Mouse (Mus musculus): Measurements from ENCODE around the gene Slc25a13. TPM values are rescaled to one million over a fixed set of nuclear protein-coding genes. Genes with fewer than 3 reads are reported as not detected.

Slc25a13 gene
- polyA plus RNA-seq, 1 experiment from 2014 or later: 25.7 TPM

DNA sequence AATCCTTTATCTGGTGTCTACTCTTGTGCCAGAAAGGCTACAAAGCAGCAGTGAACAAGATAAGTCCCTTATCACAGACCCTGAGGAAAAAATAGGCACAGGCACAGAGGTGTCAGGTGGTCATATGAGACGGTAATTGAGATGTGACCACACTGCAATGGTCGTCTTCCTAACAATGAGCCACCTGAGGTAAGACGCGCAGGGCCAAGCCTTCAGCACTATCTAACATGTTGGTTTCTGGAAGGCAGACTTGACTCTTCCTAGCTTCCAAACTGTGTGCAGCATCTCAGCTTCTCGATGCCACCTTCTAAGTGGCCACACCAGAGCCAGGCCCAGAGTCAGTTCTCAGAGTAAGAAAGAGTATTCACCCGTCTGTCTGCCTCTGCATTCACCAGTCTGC lies 149.8 kb downstream of the Slc25a13 start:
- H3K4me3 ChIP-seq: no peak overlapping the region
- H3K4me2 ChIP-seq (replicated peaks): no peak overlapping the region
- H3K9me3 ChIP-seq: no peaks in the 10 kb centered on the region
- ATAC-seq (ENCODE audit: low FRiP score, low read depth): no peak
- H3K36me3 ChIP-seq: 0 out of 2 replicates have a peak, but pooled peaks cover 15% of the 10 kb centered on the region
- H3K27ac ChIP-seq: no peak overlapping the region
- peaks cover 13% of the 10 kb centered on the region for H3K4me1 ChIP-seq
- H3K27me3 ChIP-seq: no peaks in the 10 kb centered on the region
- 91% methylated on average over 6 of the region's 6 CpGs for WGBS
- H3K9ac ChIP-seq: no peak overlapping the region

DNA sequence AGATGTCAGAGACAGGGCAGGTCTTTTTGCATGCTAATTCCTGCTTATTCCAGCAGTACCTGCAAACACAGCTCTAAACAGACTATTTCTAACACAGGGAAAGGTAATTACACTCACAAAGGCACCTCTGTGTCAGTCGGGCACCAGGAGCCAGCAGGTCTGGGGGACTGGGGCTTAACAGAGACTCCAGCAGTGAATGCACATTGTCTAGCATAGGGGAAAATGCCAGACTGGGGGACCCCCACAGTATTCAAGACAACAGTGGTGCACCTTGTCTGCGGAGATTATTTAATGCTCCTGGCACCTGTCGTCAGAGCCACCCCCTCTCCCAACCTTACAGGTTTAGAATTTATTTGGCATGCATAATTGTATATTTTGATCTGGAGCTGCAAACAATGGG lies 158.4 kb downstream of the Slc25a13 start:
- peak overlapping the region; percentile 58; the same call in 1 of the 2 replicates for H3K27ac ChIP-seq

GRCm38 (mm10) chr6:6053946-6054345 lies 163.0 kb downstream of the Slc25a13 start:
- Histone ChIP-seq H3K27me3 (no peaks in the 10 kb centered on the region), H3K36me3 (peaks cover 7% of the 10 kb centered on the region; the same call in 1 of the 2 replicates), H3K4me1 (peaks cover 7% of the 10 kb centered on the region), H3K9ac (no peak overlapping the region), H3K4me2 (replicated peaks) (no peak overlapping the region), H3K4me3 (no peak overlapping the region), H3K9me3 (no peaks in the 10 kb centered on the region), H3K27ac (no peak overlapping the region)
- whole genome bisulfite sequencing: 52% methylated on average over 3 of the region's 3 CpGs
- ATAC-seq (ENCODE audit: low FRiP score, low read depth): no peak

More for the DNA sequence above, 158.4 kb downstream of the Slc25a13 start:
- Histone ChIP-seq H3K4me3 (no peak overlapping the region), H3K4me2 (replicated peaks) (no peak overlapping the region), H3K9me3 (no peaks in the 10 kb centered on the region), H3K4me1 (peaks cover 7% of the 10 kb centered on the region), H3K36me3 (no peaks in the 10 kb centered on the region), H3K9ac (no peak overlapping the region), H3K27me3 (no peaks in the 10 kb centered on the region)
- no peak for ATAC-seq (ENCODE audit: low FRiP score, low read depth)
- 43% methylated on average over 3 of the region's 3 CpGs for WGBS

DNA sequence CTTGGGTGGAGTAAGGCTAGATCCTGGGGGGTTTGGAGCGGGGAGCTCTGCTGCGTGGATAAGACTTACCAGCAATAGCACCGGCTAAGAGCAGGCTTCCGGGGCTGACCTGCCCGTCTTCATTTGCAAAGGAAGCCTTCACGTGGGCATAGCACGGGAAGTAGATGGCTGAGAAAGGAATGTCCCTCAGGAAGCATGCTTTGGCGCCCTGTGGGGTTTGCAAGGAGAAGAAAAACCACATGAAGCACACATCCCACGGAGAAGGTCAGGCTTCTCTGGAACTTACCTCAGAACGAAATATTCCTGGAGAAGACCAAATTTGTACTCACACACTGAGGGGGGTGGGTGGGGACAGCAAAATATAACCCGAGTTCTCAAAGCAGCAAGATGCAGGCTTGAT lies 164.3 kb downstream of the Slc25a13 start:
- Histone ChIP-seq H3K27me3 (no peaks in the 10 kb centered on the region), H3K36me3 (peaks cover 7% of the 10 kb centered on the region; the same call in 1 of the 2 replicates), H3K9ac (no peak overlapping the region), H3K9me3 (no peaks in the 10 kb centered on the region), H3K4me1 (no peaks in the 10 kb centered on the region), H3K4me2 (replicated peaks) (no peak overlapping the region), H3K4me3 (no peak overlapping the region), H3K27ac (no peak overlapping the region)
- ATAC-seq (ENCODE audit: low FRiP score, low read depth): no peak
- WGBS: 77% methylated on average over 11 of the region's 11 CpGs

DNA sequence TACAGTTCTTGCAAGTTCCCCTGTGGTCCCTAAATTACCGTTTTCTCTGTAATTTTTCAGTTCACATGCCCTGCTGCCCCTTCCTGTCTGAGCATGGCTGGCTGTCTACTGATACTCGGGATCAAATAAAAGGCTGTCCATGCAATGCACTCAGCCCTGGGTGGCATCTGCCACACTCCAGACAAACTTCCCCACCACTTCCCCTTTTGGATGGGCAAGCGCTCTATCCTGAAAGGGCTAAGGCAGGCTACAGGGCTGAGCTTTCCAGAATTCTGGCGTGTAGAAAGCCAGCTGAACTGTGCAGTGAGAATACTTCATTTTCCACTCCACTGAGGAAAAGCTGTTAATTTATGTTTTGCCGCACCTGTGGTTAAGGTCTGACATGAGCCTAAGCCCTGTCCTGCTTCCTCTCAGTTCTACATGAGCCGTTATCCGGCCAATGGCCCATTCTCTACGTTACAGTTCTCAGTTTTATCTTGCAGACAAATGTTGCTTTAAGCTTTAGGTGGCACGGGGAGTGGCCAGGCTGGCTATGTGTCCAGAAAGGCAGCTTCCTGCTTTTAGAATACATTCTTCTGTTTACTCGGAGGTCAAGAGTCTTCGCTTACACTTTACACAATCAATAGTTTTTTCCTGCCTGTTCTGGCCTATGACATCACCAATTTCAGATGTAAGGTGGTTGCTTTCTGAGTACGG lies 170.1 kb downstream of the Slc25a13 start:
- H3K4me2 ChIP-seq (replicated peaks): no peak overlapping the region
- no peaks in the 10 kb centered on the region for H3K9me3 ChIP-seq
- WGBS: 58% methylated on average over 12 of the region's 12 CpGs
- no peak overlapping the region for H3K4me3 ChIP-seq
- no peak overlapping the region for H3K27ac ChIP-seq
- H3K9ac ChIP-seq: no peak overlapping the region
- peaks cover 16% of the 10 kb centered on the region for H3K4me1 ChIP-seq
- no peak for ATAC-seq (ENCODE audit: low FRiP score, low read depth)
- H3K27me3 ChIP-seq: 0 out of 2 replicates have a peak, but pooled peaks cover 2% of the 10 kb centered on the region
- H3K36me3 ChIP-seq: peaks cover 7% of the 10 kb centered on the region; the same call in 1 of the 2 replicates

- Histone ChIP-seq H3K27me3 (peaks cover 12% of the 10 kb centered on the region; the same call in 1 of the 2 replicates), H3K9me3 (no peaks in the 10 kb centered on the region), H3K4me1 (peaks cover 50% of the 10 kb centered on the region), H3K4me2 (replicated peaks) (peak overlapping the region; percentile 47), H3K36me3 (no peaks in the 10 kb centered on the region), H3K4me3 (no peak overlapping the region; the same call in 1 of the 2 replicates), H3K9ac (0 out of 2 replicates have a peak overlapping the region, but pooled peaks have one; percentile 35), H3K27ac (peak overlapping the region; percentile 59)
- WGBS: 17% methylated on average over 18 of the region's 18 CpGs
- ATAC-seq (ENCODE audit: low FRiP score, low read depth): peak; percentile 63
These were observed 178.0 kb downstream of the Slc25a13 start for GRCm38 (mm10) chr6:6038773-6039550.

- no peaks in the 10 kb centered on the region for H3K36me3 ChIP-seq
- peaks cover 12% of the 10 kb centered on the region; the same call in 1 of the 2 replicates for H3K27me3 ChIP-seq
- peak overlapping the region; percentile 56; the same call in 1 of the 2 replicates for H3K27ac ChIP-seq
- no peak overlapping the region for H3K9ac ChIP-seq
- 29% methylated on average over 6 of the region's 6 CpGs for WGBS
- H3K4me3 ChIP-seq: no peak overlapping the region
- H3K4me2 ChIP-seq (replicated peaks): peak overlapping the region; percentile 28
- peak; percentile 85 for ATAC-seq (ENCODE audit: low FRiP score, low read depth)
- H3K9me3 ChIP-seq: no peaks in the 10 kb centered on the region
- H3K4me1 ChIP-seq: peaks cover 24% of the 10 kb centered on the region
These were observed 189.3 kb downstream of the Slc25a13 start for GRCm38 (mm10) chr6:6027664-6028063.

- peaks cover 15% of the 10 kb centered on the region; the same call in 1 of the 2 replicates for H3K27me3 ChIP-seq
These were observed 193.0 kb downstream of the Slc25a13 start for GRCm38 (mm10) chr6:6023976-6024375.

GRCm38 (mm10) chr6:6016931-6017330 lies 200.0 kb downstream of the Slc25a13 start:
- no peak for ATAC-seq (ENCODE audit: low FRiP score, low read depth)
- WGBS: 8% methylated on average over 9 of the region's 9 CpGs
- H3K9ac ChIP-seq: no peak overlapping the region
- H3K27ac ChIP-seq: no peak overlapping the region
- H3K9me3 ChIP-seq: no peaks in the 10 kb centered on the region
- H3K4me2 ChIP-seq (replicated peaks): peak overlapping the region; percentile 25
- 0 out of 2 replicates have a peak, but pooled peaks cover 10% of the 10 kb centered on the region for H3K27me3 ChIP-seq
- no peak overlapping the region for H3K4me3 ChIP-seq
- H3K4me1 ChIP-seq: 0 out of 2 replicates have a peak, but pooled peaks cover 17% of the 10 kb centered on the region
- no peaks in the 10 kb centered on the region for H3K36me3 ChIP-seq

More at GRCm38 (mm10) chr6:6023976-6024375, 193.0 kb downstream of the Slc25a13 start:
- no peak overlapping the region for H3K9ac ChIP-seq
- no peak overlapping the region for H3K4me3 ChIP-seq
- 50% methylated on average over 6 of the region's 6 CpGs for WGBS
- H3K36me3 ChIP-seq: no peaks in the 10 kb centered on the region
- H3K27ac ChIP-seq: no peak overlapping the region
- no peak overlapping the region for H3K4me2 ChIP-seq (replicated peaks)
- H3K9me3 ChIP-seq: no peaks in the 10 kb centered on the region
- ATAC-seq (ENCODE audit: low FRiP score, low read depth): no peak
- H3K4me1 ChIP-seq: peaks cover 33% of the 10 kb centered on the region

GRCm38 (mm10) chr6:6015616-6016015 lies 201.4 kb downstream of the Slc25a13 start:
- H3K9me3 ChIP-seq: no peaks in the 10 kb centered on the region
- H3K4me2 ChIP-seq (replicated peaks): no peak overlapping the region
- H3K4me3 ChIP-seq: no peak overlapping the region
- 0 out of 2 replicates have a peak, but pooled peaks cover 10% of the 10 kb centered on the region for H3K27me3 ChIP-seq
- no peak for ATAC-seq (ENCODE audit: low FRiP score, low read depth)
- no peaks in the 10 kb centered on the region for H3K36me3 ChIP-seq
- 43% methylated on average over 15 of the region's 15 CpGs for WGBS
- no peak overlapping the region for H3K27ac ChIP-seq
- no peak overlapping the region for H3K9ac ChIP-seq
- 0 out of 2 replicates have a peak, but pooled peaks cover 17% of the 10 kb centered on the region for H3K4me1 ChIP-seq

GRCm38 (mm10) chr6:6011364-6011763 lies 205.6 kb downstream of the Slc25a13 start:
- H3K4me2 ChIP-seq (replicated peaks): no peak overlapping the region
- no peak for ATAC-seq (ENCODE audit: low FRiP score, low read depth)
- no peak overlapping the region for H3K27ac ChIP-seq
- 78% methylated on average over 2 of the region's 2 CpGs for WGBS
- no peak overlapping the region for H3K4me3 ChIP-seq
- H3K27me3 ChIP-seq: peaks cover 10% of the 10 kb centered on the region; the same call in 1 of the 2 replicates
- H3K9me3 ChIP-seq: no peaks in the 10 kb centered on the region
- no peaks in the 10 kb centered on the region for H3K36me3 ChIP-seq
- H3K4me1 ChIP-seq: 0 out of 2 replicates have a peak, but pooled peaks cover 2% of the 10 kb centered on the region
- H3K9ac ChIP-seq: no peak overlapping the region
